Mouse (Mus musculus) regulatory T cell (primary cell): Measurements from ENCODE around the gene Lin52.
"Not testable (repeated sequence)": the region's sequence is repeated elsewhere in the genome, so short reads cannot be mapped to it uniquely, and the experiment has no call there.

Experiments used
- in situ Hi-C: fragments of 300-600 bp; cut with MboI, MseI; formaldehyde crosslinking; loops from one replicate; pipeline ENCODE4 v1.15.1; 2025; ENCODE audit warnings: high pct_unique_total_duplicates

Gene Lin52

DNA sequence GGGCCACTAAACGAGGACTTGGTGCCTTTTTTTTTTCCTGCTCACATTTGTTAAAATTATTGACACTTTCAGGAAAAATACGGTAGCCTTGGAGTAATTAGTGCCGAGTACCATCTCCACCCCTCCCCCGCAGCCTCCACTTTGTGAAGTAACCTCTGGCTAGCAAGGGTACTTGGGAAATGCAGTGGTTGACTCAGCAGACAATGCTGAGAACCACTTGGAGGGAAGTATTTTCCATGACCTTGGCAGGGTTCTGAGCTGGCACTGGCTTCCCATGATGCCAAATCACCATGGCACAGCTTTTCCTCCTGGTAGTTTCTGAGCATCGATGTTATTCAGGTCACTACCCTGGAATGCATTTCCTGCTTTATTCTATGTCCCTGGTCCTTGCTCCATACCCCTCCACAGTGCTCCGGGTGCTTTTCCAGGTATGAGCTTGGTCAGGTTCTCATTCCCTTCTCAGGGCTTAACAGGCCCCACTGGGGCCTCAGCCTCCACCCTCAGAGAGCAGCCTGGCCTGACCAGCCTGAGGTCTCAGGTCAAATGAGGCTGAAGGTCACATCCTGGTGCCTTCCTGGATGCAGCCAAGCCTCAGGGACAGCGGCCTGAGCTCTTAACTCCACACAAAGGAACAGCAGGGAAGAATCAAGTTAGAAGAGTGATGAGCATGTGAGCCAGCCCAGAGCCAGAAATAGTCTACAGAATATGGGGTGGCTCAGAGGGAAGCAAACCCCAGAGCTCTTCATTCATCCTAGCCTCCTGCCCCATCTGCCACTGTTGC is 82.7 kb downstream of the Lin52 start:
- in situ Hi-C loops, result no loop called here

DNA sequence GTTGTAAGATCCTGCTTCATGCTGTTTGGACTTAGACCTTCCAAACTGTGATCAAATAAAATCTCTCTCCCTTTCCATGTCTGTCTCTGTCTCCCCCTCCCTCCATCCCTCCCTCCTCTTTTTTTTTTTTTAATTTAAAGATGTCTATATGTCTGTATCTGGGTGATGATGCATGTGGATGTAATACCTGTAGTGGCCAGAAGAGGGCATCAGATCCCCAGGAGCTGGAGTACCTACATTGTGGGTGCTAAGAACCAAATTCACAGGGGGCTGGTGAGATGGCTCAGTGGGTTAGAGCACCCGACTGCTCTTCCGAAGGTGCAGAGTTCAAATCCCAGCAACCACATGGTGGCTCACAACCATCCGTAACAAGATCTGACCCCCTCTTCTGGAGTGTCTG is 88.3 kb downstream of the Lin52 start:
- in situ Hi-C loops, result not testable (repeated sequence)

DNA sequence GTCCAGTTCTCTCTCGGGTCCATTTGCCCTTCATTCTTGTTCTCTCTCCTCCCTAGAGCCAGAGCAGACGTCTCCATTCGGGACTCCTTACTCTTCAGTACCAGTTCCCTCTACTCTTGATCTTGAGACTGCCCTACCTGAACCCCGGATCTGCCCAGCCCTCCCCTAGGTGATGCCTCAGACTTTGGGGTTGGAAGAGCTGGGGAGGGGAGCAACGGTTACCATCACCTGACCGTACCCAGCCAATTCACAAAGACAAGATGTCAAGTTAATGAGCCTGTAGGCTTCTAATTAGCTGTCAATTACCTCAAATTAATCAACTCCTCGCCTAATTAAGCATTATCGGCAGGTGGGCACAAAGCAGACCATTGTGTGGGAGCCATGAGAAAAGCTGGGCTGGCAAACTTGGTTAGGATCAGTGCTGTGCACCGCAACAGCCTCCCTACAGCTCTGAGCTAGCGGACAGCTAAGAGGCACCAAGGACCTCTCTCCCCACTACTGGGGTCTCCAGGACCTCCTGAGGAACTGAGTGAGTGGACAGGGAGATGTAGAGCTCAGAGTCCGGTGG is 90.3 kb downstream of the Lin52 start:
- in situ Hi-C loops, result no loop called here

DNA sequence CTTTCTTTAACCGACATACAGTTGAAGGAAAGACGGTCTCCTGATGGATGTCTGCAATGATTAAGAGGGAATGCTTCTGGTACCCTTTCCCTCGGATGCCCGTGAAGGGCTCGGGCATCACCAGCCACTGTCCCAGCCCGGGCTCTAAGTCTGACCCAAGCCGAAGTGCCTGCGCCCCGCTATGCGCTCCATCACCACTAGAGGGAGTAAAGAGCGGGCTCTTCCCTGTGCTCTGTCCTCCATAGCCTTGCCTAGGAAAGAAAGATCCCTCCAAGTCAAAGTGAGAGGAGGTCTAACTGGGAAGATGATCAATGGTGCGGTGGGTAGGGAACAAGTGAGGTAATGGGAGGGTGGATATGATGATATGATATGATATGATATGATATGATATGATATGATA is 94.8 kb downstream of the Lin52 start:
- in situ Hi-C loops, result no loop called here

DNA sequence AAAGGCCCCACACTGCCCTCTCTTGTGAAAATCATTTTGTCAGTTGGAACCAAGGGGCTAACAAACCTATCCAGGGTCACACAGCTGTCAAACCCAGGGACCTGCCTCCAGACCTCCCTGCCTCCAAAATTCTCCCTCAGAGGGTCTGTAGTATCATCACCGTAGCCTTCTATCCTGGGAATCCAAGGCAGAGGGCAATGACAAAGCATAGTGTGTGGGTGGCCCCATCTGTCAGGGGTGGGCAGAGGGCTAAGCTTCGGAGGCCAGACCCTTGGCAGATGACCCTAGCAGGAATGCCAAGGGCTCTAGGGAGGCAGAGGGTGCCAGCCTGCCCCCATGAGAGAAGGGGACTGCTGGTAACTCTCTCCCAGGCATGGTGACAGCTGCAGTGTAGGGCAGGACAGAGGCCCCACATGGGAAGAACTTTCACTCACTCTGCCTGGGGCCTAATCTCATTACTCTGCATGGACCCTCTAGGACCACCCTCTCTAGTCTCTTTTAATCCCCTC is 95.4 kb downstream of the Lin52 start:
- in situ Hi-C loops, result no loop called here

DNA sequence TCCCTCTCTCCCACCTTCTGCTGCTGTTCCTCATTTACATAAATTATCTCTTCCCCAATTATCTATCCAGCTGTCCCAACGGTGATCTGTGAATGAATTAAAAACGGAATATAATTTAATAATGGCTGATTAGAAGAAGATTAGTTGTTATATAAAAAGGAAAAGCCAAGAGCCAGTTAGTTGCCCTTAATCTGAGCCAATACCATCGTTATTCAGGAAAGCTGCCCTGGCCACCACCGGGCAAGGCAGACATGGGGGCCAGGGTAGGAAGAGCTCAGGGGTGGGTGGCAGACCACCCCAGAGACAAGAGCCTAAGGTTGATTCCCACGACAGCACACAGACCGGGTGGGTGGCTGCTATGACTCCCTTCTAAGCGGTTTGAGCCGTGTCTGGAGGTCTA is 97.0 kb downstream of the Lin52 start:
- in situ Hi-C loops, result no loop called here

DNA sequence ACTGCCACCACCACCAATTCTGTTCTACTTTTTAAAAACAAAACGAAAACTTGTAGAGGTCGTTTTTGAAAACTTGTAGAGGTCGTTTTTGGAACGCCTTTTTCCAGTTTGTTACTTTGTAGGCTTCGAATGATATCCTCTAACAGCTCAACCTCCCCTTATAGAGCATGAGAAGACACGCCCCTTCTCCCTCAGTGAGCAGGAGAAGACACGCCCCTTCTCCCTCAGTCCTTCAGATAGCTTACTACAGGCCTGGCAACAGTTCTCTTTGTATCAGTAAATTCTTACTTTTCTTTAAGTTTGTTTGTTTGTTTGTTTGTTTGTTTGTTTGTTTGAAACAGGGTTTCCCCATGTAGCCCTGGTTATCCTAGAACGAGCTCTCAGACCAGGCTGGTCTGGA is 104.0 kb downstream of the Lin52 start:
- in situ Hi-C loops, result no loop called here

DNA sequence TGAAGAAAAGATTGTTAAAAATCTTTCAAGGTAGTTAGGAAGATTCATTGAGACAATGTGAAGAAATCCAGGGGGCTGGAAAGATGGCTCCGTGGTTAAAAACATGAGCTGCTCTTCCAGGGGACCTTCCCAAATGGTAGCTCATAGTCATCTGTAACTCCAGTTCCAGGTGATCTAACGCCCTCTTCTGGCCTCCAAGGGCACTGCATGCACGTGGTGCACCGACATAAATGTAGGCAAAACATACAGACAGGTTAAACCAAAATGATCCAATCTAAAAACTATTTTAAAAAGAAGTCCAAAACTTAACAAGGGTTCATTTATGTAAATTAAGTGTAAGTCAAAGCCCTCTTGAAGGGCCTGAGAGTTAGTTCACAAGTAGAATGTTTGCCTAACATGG is 111.3 kb downstream of the Lin52 start:
- in situ Hi-C loops, result no loop called here

DNA sequence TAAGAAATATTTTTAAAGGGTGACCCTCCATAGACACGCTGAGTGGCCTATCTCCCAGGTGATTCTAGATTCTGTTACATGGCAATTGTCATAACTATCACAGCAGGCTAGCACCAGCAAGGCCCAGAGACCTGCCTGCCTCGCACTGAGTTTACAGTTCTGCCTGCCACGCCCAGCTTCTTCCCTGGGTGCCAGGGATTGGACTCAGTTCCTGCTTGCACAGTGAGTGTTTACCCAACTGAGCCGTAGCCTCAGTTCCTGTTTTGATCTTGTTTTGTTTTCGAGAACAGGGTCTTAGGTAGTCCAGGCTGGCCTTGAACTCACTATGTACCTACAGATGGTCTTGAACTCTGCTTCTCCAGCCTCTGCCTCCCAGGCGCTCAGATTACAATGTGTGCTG is 116.4 kb downstream of the Lin52 start:
- in situ Hi-C loops, result no loop called here

DNA sequence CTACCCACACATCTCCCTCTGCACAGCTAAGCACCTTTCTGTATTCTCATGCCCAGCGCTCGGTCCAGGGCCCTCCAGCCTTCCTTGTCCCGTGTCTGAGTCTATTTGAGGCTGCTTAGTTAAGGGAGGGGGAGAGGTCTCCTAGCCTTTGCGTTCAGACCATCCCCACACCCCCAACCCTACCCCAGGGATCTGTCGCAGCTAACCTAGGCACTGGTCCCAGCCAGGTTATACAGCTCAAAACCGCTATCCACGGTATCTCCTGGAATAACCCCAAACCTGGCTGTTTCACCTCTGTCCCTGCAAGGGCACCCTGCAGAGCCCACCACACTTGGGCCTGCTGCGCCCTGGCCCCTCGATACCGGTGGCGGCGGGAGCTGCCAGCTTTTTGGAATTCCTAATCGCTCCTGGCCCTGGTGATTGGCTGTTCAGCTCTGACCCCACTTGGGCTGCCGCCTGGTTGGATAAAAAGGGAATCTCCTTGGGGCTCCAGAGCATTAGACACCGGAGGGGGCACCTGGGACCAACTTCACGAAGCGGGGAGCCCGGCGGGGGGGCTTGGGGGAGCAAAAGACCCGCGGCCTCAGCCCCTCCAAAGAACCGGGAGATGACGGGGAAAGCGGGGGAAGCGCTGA is 118.2 kb downstream of the Lin52 start, which contains the start of gene Vsx2:
Gene Vsx2, plus strand, starts transcription at position 427 of the 635 bp plus-strand sequence.
- in situ Hi-C loops, result no loop called here

DNA sequence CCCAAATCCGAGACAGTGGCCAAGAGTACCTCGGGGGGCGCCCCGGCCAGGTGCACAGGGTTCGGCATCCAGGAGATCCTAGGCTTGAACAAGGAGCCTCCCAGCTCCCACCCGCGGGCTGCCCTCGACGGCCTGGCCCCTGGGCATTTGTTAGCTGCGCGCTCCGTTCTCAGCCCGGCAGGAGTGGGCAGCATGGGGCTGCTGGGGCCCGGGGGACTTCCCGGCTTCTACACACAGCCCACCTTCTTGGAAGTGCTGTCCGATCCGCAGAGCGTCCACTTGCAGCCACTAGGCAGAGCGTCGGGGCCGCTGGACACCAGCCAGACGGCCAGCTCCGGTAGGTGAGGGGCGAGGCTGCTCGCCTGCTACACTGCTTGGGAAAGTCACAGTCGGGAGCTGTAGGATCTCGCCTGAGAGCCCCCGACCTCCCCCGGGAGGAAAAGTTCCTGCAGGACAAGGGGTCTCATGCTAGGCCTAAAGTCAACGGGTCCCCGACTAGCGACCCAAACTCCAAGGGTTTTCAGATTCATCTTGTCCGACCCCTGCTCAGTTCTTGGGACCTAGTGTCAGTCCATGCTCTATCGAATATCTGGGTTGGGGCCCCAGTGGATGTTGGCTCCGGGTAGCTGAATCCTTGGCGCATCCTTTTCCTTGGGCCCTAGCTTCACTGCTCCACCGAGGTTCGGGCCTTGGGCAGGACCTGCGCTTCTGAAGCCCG is 118.9 kb downstream of the Lin52 start:
- in situ Hi-C loops, result no loop called here

DNA sequence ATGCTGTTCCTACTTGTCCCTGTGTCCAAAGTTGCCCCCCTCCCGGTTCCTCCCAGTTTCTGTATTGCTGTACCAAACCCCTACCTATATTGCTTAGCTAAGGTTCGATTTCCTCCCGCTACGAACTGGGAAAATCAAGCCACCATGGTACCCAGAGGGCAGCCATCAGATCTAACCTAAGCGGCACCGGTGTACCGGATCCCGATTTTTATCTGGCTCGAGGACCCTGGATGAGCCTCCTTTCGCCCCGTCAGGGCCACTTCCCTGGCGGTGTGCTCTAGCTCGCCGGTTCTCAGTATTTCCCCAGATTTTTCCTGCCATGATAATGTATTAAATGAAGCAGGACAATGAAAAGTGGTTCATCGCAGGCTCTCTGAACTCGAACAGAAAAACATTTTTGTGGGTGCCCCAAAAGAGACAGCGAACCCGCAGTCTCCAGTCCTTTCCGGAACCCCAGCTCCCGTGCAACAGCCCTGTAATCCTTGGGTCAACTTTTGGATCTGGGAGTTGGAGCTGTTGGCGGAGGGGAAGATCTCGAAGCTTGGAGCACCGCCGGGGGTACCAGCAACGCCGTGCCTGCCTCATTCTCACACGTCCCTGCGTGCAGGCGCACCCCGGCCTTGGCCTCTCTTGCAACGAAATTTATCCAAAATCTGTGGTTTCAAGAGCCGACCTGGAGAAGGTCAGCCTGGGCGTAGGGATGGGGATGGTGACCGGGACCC is 119.6 kb downstream of the Lin52 start:
- in situ Hi-C loops, result no loop called here

DNA sequence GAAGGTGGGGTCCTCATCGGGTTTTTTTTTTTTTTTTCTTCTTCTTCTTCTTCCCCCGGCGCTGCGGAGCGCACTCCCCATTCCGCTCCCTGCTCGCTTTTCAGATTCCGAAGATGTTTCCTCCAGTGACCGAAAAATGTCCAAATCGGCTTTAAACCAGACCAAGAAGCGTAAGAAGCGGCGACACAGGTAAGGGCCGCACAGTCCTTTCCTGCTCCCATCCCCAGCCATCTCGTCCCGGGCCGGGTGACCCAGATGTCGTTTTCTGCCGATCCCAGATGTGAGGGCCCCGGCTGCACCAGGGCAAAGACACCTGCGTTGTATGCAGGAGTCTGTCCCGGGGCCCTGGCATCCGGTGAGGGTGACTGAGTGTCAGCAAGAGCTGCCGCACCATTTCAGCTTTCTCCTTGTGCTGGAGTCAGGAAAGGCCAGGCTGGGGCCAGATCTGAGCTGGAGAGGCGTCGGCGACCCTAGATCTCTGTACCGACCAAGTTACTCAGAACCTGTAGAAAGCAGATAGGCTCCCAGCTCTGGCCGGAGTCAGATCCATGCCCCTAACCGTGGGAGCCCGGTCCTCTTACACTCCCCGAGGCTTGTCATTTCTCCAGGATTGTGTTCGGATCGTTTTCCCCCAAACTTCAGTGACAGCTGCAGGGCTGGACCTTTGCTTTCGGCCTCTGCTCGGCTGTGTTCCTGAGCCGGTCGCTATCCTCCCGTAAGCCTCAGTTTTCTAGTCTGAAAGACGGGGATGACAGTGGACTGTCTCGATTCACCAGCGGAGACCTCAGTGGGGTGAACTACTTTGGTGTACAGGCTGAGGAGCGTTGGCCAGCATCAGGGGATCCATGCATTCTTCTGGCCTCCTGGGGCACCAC is 120.5 kb downstream of the Lin52 start:
- in situ Hi-C loops, result no loop called here

DNA sequence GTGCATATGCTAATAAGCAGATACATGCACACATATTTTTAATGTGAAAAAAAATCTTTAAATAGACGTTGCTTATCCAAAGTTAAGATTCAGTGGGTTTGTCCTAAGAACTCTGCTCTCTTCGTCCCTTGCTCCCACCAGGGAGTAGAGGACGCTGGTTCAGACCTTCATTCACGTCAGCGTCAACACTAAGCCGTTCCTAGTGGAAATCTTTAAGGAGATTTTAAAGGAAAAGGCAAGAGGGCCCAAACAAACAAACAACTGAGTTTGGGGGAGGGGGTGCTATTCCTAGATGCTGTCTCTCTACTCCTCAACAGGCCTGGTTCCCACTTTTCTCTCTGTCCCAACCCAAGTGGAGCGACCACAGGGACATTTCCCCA is 121.1 kb downstream of the Lin52 start:
- in situ Hi-C loops, result no loop called here

DNA sequence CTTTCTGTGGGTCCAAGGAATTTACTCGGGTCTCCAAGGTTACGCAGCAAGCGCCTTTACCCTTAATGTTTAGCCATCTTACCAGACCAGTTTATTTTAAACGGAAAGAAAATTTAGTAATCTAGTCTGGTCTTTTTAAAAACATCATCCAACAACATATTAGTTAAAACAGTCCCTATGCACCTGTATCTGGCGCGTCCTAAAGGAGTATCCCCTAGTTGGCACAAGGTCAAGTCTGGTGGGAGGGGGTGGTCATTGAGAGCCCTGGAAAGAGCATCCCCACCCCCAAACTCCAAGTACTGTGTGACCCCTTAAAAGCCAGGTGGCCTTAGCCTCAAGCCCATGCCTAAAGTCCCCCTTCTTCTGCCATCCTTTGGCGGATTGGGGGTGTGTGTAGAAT is 121.9 kb downstream of the Lin52 start:
- in situ Hi-C loops, result no loop called here

DNA sequence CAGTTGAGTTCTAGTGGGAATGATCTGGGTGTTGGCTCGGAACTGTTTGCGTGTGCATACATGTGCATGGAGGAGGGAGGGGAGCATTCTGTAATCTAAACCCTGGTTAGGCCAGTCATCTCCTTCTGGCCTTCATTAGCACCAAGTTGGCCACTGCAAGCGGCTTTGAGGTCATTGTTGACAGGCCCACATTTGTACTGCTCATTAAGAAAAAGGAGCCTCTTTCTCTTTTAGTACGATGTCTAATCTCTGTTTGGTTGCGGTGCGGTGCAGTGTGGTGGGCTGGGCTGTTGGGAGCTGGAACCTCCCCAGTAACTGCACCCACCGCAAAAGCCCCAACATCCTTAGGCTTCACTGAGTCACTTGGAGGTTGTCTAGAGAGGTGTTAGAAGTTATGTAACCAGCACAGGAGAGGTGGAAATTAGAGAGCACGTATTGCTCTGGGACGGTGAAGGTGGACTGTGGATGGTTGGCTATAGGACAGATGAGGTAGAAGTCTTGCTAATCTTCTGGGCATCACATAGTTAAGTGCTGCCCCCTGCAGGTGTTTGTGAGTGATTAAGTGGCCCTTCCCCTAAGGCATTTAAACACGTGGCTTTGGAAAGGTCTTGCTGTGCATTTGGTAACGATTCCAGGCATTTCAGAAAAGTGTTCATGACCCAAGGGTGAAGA is 126.7 kb downstream of the Lin52 start:
- in situ Hi-C loops, result no loop called here

DNA sequence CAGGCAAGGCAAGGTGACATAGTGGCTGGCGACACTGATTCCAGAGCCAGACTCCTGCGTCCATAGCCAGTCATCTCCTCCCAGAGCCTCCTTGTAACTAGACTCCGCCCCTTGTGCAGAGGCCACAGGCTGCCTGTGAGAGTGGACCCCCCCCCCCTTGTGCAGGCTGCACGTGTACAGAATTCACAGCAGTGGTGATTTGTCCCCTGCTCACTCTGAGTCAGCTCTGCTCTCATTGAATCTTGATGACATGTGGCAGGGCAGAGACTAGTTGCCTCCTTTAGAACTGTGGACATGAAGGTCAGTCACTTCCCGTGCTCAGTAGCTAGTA is 127.2 kb downstream of the Lin52 start:
- in situ Hi-C loops, result no loop called here

DNA sequence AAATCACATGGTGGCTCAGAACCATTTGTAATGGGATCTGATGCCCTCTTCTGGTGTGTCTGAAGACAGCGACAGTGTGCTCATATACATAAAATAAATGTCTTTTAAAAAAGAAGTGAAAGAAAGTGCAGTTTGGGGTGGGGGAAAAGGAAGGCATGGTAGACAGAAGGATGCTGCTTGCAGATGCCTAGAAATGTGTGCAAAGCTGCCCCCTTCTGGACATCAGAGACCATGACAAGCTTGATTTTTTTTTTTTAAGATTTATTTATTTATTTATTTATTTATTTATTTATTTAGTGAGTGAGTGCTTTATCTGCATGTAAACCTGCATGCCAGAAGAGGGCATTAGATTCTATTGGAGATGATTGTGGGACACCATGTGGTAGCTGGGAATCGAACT is 130.1 kb downstream of the Lin52 start:
- in situ Hi-C loops, result no loop called here

DNA sequence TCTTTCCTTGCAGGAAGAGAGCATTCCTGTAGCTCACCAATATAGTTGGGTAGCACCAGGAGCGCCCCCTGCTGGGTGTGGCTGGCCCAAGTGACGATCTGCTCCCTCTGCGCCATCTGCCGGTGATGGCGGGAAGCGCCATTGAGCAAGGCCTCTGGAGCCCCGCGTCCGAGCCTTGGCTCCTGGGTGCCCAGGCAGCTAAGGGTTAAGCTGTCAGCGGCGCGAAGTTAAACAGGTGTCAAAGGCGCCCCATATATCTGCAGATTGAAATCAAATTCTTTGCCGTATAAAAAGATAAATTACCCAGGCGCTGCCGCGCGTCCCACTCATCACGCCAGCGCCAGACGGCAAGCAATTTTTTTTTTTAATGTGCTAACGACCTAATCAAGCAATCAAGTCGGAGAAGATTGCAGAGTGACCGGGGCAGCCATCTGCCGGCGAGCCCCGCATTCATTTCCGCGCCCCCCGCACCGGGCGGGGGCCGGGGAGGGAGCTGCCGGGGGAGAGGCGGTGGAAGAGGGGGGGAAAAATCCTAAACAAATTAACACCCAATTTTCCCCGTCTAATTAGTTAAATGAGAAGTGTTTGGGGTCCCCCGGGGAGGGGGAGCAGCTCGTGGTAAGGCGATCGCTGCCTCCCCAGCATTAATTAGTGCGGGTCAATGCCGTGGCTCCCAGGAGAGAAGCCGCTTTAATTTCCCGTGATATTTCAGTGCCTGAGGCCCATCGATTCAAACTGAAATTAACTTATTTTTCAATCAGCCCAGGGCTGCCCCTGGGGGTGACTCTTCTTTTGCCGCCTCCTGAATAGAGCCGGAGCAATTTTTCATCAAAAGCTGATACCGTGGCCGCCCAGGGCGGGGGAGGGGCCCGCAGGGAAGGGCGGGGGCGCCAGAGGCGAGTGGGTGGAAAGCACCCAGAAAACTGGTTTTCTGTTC is 138.9 kb downstream of the Lin52 start:
- in situ Hi-C loops, result no loop called here
